Comparison of ENCODE assay signal across 1 mouse cellular context in genomic region chr4:127021989-127022626, GRCm38 (mm10).
TF ChIP-seq lines count a peak whose summit lies in the region.

No protein-coding gene starts in this region.

TF ChIP-seq in CH12.LX, 34 proteins besides CTCF, POLR2A, EP300 and RAD21:
- TF ChIP-seq ETS1 (conservative IDR thresholded peaks at IDR 0.05; ENCODE audit: low read depth, low read length) (no peak), ZMIZ1 (IDR thresholded peaks at IDR 0.05; ENCODE audit: low read depth, low read length) (no peak), USF2 (conservative IDR thresholded peaks at IDR 0.05; ENCODE audit: low read depth, low read length) (no peak), MEF2A (IDR thresholded peaks at IDR 0.05; ENCODE audit: borderline replicate concordance, low read depth, low read length) (no peak), GABPA (IDR thresholded peaks at IDR 0.05; ENCODE audit: insufficient replicate concordance, low read depth, low read length) (no peak), CHD1 (IDR thresholded peaks at IDR 0.05; ENCODE audit: low read depth, low read length) (no peak), ZKSCAN1 (IDR thresholded peaks at IDR 0.05; ENCODE audit: borderline replicate concordance, low read depth, low read length) (no peak), ZNF384 (IDR thresholded peaks at IDR 0.05; ENCODE audit: low read depth, low read length) (peak; percentile 93), TCF12 (IDR thresholded peaks at IDR 0.05; ENCODE audit: low read depth, low read length) (no peak), JUN (IDR thresholded peaks at IDR 0.05; ENCODE audit: insufficient read depth, low read depth, low read length) (no peak), HCFC1 (IDR thresholded peaks at IDR 0.05; ENCODE audit: low read depth, low read length) (peak; percentile 73), MAZ (IDR thresholded peaks at IDR 0.05; ENCODE audit: low read depth, low read length) (peak; percentile 79; the same call in 1 of the 2 replicates), E2F4 (IDR thresholded peaks at IDR 0.05; ENCODE audit: insufficient replicate concordance, low read depth, low read length) (no peak), SMC3 (IDR thresholded peaks at IDR 0.05; ENCODE audit: low read depth, low read length) (no peak), MAFK (IDR thresholded peaks at IDR 0.05; ENCODE audit: insufficient replicate concordance, low read length) (no peak), CHD2 (IDR thresholded peaks at IDR 0.05; ENCODE audit: low read length) (no peak), NELFE (IDR thresholded peaks at IDR 0.05; ENCODE audit: low read depth, low read length) (no peak), ZC3H11A (IDR thresholded peaks at IDR 0.05; ENCODE audit: low read depth, low read length) (no peak), POLR2AphosphoS2 (IDR thresholded peaks at IDR 0.05; ENCODE audit: low read depth, low read length) (0 out of 2 replicates have a peak, but pooled peaks have one; percentile 17), USF1 (IDR thresholded peaks at IDR 0.05; ENCODE audit: low read depth, low read length) (no peak), RCOR1 (conservative IDR thresholded peaks at IDR 0.05; ENCODE audit: low read depth, low read length) (no peak), KAT2A (IDR thresholded peaks at IDR 0.05; ENCODE audit: insufficient replicate concordance, low read length) (no peak), IRF4 (IDR thresholded peaks at IDR 0.05; ENCODE audit: low read depth, low read length) (0 out of 2 replicates have a peak, but pooled peaks have one; percentile 33), BHLHE40 (IDR thresholded peaks at IDR 0.05; ENCODE audit: low read depth, low read length) (no peak), UBTF (IDR thresholded peaks at IDR 0.05; ENCODE audit: low read depth, low read length) (peak; percentile 73; the same call in 1 of the 2 replicates), MAX (IDR thresholded peaks at IDR 0.05; ENCODE audit: low read length) (no peak), MYC (IDR thresholded peaks at IDR 0.05; ENCODE audit: low read depth, low read length) (no peak), NRF1 (IDR thresholded peaks at IDR 0.05; ENCODE audit: low read depth, low read length) (peak; percentile 90), JUND (conservative IDR thresholded peaks at IDR 0.05; ENCODE audit: low read depth, low read length) (no peak), SIN3A (IDR thresholded peaks at IDR 0.05; ENCODE audit: low read length) (no peak), PAX5 (IDR thresholded peaks at IDR 0.05; ENCODE audit: low read length) (no peak), TBP (conservative IDR thresholded peaks at IDR 0.05; ENCODE audit: low read depth, low read length) (no peak), ELF1 (IDR thresholded peaks at IDR 0.05; ENCODE audit: low read depth, low read length) (no peak; the same call in 1 of the 2 replicates), MXI1 (IDR thresholded peaks at IDR 0.05; ENCODE audit: low read depth, low read length) (no peak; the same call in 1 of the 2 replicates)
